Mouse (Mus musculus) kidney, embryonic 16.5 days (tissue): ENCODE data around the gene Hexdc. TPM values are rescaled to one million over a fixed set of nuclear protein-coding genes. Genes with fewer than 3 reads are reported as not detected.

Experiments used
- ATAC-seq: fragments of 200-750 bp; cut with Nextera tagmentation; 2 replicates; pipeline ENCODE4 v1.8.0; 2017; ENCODE audit warnings: moderate TSS enrichment; ENCODE audit not compliant: low FRiP score, low TSS enrichment
- H3K27ac ChIP-seq: fragments of 300-500 bp; sonication (generic); 2 replicates; pipeline ENCODE4 v1.5.1; 2014; ENCODE audit warnings: low read length
- H3K27me3 ChIP-seq: fragments of 300-500 bp; sonication (generic); 2 replicates; pipeline ENCODE4 v1.6.1; 2014; ENCODE audit warnings: low read length, control low read depth, mixed read lengths; ENCODE audit not compliant: insufficient read depth
- H3K36me3 ChIP-seq: fragments of 300-500 bp; sonication (generic); 2 replicates; pipeline ENCODE4 v1.6.1; 2014; ENCODE audit warnings: low read length, control low read depth, mixed read lengths; ENCODE audit not compliant: insufficient read depth
- H3K4me1 ChIP-seq: fragments of 300-500 bp; sonication (generic); 2 replicates; pipeline ENCODE4 v1.6.1; 2014; ENCODE audit warnings: low read length, control low read depth, mixed read lengths; ENCODE audit not compliant: insufficient read depth
- H3K4me2 ChIP-seq: fragments of 300-500 bp; sonication (generic); replicated peaks from 2 replicates; pipeline ENCODE4 v1.6.1; 2014; ENCODE audit warnings: low read depth, low read length
- H3K4me3 ChIP-seq: fragments of 300-500 bp; sonication (generic); 2 replicates; pipeline ENCODE4 v1.5.1; 2014; ENCODE audit warnings: mild to moderate bottlenecking, low read length
- H3K9ac ChIP-seq: fragments of 300-500 bp; sonication (generic); replicated peaks from 2 replicates; pipeline ENCODE4 v1.6.1; 2014; ENCODE audit warnings: low read length
- H3K9me3 ChIP-seq: fragments of 300-500 bp; sonication (generic); 2 replicates; pipeline ENCODE4 v1.6.1; 2016; ENCODE audit warnings: low read length, control low read depth
- WGBS: fragments of 180-500 bp; shearing (Covaris S2); extraction: QIAGEN DNeasy Blood & Tissue Kit; methylation state at CpG from one replicate; pipeline ENCODE4 v1.1.7; 2014; 5-methylcytosine and 5-hydroxymethylcytosine counted together
- polyA plus RNA-seq: library from polyadenylated mRNA; unstranded; fragments of >200 nt; fragmentation: Nextera tagmentation; extraction: Ambion mirVana; gene quantifications from 2 replicates; pipeline ENCODE4 v1.2.1, GENCODE M21; 2015

Gene Hexdc
- polyA plus RNA-seq, 1 experiment from 2014 or later, result 11.3 TPM

DNA sequence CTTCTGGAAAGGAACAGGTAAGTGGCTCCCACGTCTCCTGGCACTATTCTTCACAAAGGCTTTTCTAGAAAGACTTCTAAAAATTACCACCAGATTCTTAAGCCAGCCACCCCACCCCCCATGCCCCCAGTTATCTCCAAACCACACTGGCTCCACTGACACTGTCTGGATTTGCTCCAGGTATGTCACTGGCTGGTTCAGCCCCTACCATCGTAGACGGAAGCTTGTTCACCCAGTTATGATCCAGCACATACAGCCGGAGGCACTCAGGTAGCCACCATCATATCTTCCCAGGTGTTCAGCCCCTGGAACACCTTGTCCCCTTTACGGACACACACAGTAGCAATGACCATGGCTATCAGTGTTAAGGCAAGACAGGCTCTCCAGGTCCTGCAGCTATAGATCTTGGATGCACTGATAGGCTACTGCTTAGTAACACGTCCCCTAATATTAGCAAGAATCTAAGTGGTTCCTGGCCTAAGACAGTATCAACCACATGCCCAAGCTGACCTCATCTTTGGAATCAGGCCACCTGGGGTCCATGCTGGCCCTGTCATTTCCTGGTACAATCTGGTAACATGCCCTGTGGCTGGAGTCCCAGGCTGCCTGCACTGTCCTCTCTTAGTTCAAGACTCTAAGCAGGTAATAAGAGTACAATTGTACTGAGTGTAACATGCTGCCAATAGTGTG is 17.2 kb downstream of the Hexdc start:
- no peak overlapping the region for H3K9ac ChIP-seq
- no peaks in the 10 kb centered on the region for H3K27me3 ChIP-seq
- ATAC-seq, result no peak
- H3K36me3 ChIP-seq, result peaks cover 70% of the 10 kb centered on the region
- no peak overlapping the region for H3K4me3 ChIP-seq
- H3K27ac ChIP-seq, result no peak overlapping the region
- H3K4me2 ChIP-seq, result no peak overlapping the region
- H3K9me3 ChIP-seq, result no peaks in the 10 kb centered on the region
- WGBS, result 92% methylated on average over 6 of the region's 6 CpGs
- H3K4me1 ChIP-seq, result no peaks in the 10 kb centered on the region

DNA sequence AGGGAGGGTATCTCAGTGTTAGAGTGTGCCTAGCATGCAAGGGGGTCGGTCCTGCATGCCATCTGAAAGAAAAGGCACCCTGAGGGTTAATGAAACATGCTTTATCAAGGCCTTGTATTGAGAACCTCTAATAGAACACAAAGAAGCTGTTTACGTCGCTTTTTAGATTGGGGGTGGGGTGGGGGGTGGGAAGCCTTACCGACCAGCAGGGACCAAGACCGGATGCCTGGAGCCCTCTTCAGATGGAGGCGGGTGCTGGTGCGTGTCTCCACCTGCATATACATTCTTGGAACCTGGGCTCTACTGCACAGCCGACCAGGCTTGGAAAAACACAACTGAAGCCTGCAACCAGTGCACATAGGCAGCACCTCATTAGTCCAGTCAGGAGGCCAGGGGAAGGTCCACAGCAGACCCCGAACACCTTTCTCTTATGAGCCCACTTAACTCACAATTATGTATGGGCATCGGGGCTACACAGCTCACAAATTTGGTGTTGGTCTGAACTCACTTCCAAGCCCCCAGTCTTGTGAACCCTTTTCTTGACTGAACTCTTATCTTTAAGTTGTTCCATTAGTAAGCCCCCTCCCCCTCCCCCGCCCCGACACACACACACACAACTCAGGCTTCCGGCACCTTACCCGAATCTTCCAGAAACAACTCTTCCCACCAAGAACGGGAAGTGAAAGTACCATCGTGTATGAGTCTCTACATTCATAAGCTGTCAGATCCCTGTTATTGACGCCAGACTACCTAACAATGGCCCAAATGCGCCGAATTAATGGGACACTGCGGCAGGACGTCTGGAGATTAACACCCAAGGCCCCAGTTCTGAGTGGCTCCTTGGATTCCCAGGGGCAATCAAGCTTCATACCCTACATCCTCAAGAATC is 24.1 kb downstream of the Hexdc start:
- WGBS, result 18% methylated on average over 21 of the region's 21 CpGs
- no peak for ATAC-seq

DNA sequence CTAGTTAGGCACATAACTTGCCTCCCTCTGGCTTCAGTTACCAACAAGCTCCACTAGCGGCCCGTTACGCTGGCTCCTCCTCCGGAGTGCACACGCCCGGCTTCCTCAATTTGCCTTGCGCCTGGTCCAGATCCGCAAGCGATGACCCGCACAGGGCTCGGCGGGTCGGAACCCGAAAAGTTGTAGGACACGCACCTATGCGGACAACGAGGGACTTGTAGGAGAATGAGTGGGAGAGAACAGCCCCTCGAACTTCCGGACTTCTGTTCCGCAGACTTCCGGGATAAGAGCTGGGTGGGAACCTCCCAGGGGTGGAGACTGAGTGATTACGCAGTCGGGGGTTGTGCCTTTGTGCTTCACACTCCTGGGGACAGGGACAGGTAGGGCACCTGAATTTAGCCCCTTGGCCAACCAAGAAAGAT is 24.8 kb downstream of the Hexdc start, which contains the start of gene Cybc1:
Cybc1 (minus strand) TSS at position 305 of the 422 bp plus-strand sequence.
- Histone ChIP-seq H3K4me2 (peak within 1 kb of the TSS; percentile 82), H3K27me3 (no peaks in the 10 kb centered on the region), H3K4me3 (peak within 1 kb of the TSS; percentile 77), H3K27ac (peak within 1 kb of the TSS; percentile 87), H3K36me3 (peaks cover 27% of the 10 kb centered on the region), H3K9ac (peak within 1 kb of the TSS; percentile 75), H3K9me3 (no peaks in the 10 kb centered on the region), H3K4me1 (peaks cover 17% of the 10 kb centered on the region)
- ATAC-seq, result peak; percentile 94
- WGBS, result under 1% methylated on average over 23 of the region's 23 CpGs

More for the DNA sequence above, 24.1 kb downstream of the Hexdc start:
- Histone ChIP-seq H3K27me3 (no peaks in the 10 kb centered on the region), H3K27ac (peak overlapping the region; percentile 87), H3K36me3 (peaks cover 33% of the 10 kb centered on the region), H3K4me2 (peak overlapping the region; percentile 82), H3K9me3 (no peaks in the 10 kb centered on the region), H3K4me1 (peaks cover 17% of the 10 kb centered on the region), H3K4me3 (peak overlapping the region; percentile 77), H3K9ac (peak overlapping the region; percentile 75)

DNA sequence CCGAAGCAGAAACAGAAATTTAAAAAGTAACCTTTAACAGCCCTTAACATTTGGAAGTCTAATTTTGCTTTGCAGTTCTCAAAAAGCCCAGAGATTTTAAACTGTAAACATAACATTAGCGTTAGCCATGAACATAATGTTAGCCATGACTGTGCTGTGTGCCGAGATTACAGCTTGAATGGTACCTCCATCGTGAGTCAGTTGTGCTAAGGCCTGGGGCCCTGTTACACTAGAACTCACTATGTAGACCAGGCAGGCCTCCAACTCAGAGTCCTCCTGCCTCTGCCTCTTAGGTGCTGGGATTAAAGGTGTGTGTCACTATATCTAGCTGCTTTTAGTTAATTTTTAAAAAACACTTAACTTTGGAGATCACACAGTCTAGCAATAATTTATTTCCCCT is 27.0 kb downstream of the Hexdc start:
- Histone ChIP-seq H3K9ac (no peak overlapping the region), H3K9me3 (no peaks in the 10 kb centered on the region), H3K4me3 (no peak overlapping the region), H3K36me3 (peaks cover 7% of the 10 kb centered on the region; the same call in 1 of the 2 replicates), H3K4me2 (no peak overlapping the region), H3K27me3 (no peaks in the 10 kb centered on the region), H3K27ac (no peak overlapping the region), H3K4me1 (peaks cover 22% of the 10 kb centered on the region)
- 84% methylated on average over 4 of the region's 4 CpGs for WGBS
- ATAC-seq, result no peak

- H3K9ac ChIP-seq, result 0 out of 2 replicates have a peak overlapping the region, but pooled peaks have one; percentile 15
- WGBS, result 56% methylated on average over 4 of the region's 4 CpGs
- H3K4me2 ChIP-seq, result no peak overlapping the region
- no peaks in the 10 kb centered on the region for H3K9me3 ChIP-seq
- no peak overlapping the region for H3K4me3 ChIP-seq
- H3K27me3 ChIP-seq, result no peaks in the 10 kb centered on the region
- no peak for ATAC-seq
- peak overlapping the region; percentile 22; the same call in 1 of the 2 replicates for H3K27ac ChIP-seq
- peaks cover 2% of the 10 kb centered on the region; the same call in 1 of the 2 replicates for H3K36me3 ChIP-seq
- H3K4me1 ChIP-seq, result peaks cover 25% of the 10 kb centered on the region
These were observed 27.5 kb downstream of the Hexdc start for GRCm38 (mm10) chr11:121231628-121232291.

DNA sequence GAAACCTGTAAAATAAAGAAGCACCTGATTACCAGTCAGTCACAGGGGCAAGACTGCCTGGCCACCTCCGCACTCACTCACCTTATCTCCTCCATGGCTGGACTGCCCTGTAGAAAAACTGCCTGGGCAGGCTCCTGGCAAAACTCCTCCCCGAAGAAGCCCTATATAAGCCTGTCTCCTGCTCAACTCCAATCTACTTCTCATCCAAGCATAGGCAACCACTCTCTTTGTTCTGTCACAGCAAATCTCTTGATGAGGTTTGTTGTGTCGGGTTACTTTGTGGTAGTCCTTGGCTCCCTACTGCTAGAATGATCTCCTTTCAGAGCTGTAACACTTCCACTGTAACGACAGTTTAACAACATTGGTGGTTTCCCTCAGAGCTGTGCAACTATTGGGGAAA is 28.5 kb downstream of the Hexdc start:
- 35% methylated on average over 4 of the region's 4 CpGs for WGBS
- H3K9me3 ChIP-seq, result no peaks in the 10 kb centered on the region

DNA sequence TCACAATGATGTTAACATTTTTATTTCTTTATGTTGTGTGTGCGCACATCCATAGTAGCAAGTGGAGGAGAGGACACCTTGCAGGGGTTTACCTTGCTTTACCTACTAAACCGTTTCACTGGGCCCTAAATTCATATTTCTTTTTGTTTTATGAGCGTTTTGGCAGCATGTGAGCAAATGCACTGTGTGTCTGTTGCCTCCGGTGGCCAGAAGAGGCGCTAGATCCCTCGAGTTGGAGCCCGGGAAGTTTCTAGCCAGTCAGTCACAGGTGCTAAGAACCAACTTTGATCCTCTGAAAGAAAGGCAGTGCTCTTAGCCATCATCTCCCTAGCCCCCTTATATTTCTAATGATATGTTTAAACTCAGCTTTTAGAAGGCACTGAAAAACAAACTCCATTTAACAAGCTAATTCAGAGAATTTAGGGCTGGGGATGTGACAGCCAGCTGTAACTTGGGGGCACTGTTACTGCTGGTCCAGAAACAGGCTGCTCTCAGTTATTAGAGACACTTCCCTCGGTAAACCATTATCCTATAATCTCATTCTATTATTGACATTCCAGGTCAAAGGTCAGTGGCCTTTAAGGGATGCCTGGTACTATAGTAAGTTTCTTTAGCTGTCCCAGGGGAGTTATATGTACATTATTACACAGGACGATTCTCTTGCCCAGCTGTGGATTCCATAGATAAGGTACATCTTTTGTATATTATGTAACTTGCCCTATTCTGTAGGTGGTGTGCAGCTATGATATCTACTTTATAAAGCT is 31.4 kb downstream of the Hexdc start:
- Histone ChIP-seq H3K27me3 (no peaks in the 10 kb centered on the region), H3K36me3 (peaks cover 16% of the 10 kb centered on the region; the same call in 1 of the 2 replicates), H3K4me2 (peak overlapping the region; percentile 51), H3K9ac (peak overlapping the region; percentile 79; the same call in 1 of the 2 replicates), H3K4me1 (peaks cover 21% of the 10 kb centered on the region), H3K4me3 (peak overlapping the region; percentile 84; the same call in 1 of the 2 replicates), H3K9me3 (no peaks in the 10 kb centered on the region), H3K27ac (peak overlapping the region; percentile 99)
- no peak for ATAC-seq
- 33% methylated on average over 9 of the region's 9 CpGs for WGBS

More for the DNA sequence above, 28.5 kb downstream of the Hexdc start:
- H3K9ac ChIP-seq, result no peak overlapping the region
- H3K4me2 ChIP-seq, result no peak overlapping the region
- H3K4me1 ChIP-seq, result peaks cover 22% of the 10 kb centered on the region
- H3K36me3 ChIP-seq, result no peaks in the 10 kb centered on the region
- H3K27me3 ChIP-seq, result no peaks in the 10 kb centered on the region
- ATAC-seq, result no peak
- no peak overlapping the region for H3K4me3 ChIP-seq
- H3K27ac ChIP-seq, result no peak overlapping the region

DNA sequence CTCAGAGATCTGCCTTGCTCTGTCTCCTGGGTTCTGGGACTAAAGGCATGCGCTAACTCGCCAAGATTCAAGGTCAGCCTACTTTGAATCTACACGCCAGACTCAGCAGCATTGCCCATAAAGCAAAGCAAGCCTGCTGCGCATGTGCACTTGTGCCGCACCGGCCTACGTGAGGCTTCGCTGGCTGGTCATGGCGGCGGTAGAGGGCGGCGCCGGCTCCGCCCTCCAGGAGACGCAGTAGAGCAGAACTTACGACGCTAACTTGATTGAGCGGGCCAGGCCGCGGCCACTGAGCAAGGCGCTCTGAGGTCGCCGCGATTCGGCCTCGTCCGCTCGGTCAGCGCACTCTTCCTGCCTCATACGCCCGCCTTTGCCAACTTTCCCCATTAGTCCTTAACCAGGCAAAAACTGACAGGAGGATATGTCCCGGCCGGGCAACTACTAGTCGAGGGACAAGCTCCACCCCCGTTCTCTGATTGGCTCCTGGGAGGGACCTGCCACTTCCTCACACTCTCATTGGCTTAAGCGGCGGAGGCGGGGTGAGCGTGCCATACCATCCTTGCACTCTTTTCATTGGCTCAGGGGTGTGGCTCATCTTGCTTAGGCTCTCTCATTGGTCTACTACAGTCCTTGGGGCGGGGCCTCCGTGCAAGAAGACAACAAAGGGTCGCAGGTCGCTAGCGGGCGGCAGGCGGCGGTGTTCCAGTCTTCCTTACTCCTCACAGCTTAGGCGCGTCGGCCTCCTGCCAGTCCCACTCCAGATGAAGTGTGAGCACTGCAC is 32.5 kb downstream of the Hexdc start, which contains the start of gene Narf:
Narf (plus strand) TSS at position 690 of the 781 bp plus-strand sequence.
- no peaks in the 10 kb centered on the region for H3K27me3 ChIP-seq
- ATAC-seq, result peak; percentile 100
- no peaks in the 10 kb centered on the region for H3K9me3 ChIP-seq
- H3K9ac ChIP-seq, result peak within 1 kb of the TSS; percentile 90
- H3K4me3 ChIP-seq, result peak within 1 kb of the TSS; percentile 84
- peaks cover 17% of the 10 kb centered on the region; the same call in 1 of the 2 replicates for H3K36me3 ChIP-seq
- H3K4me1 ChIP-seq, result peaks cover 21% of the 10 kb centered on the region
- under 1% methylated on average over 50 of the region's 50 CpGs for WGBS
- H3K27ac ChIP-seq, result peak within 1 kb of the TSS; percentile 99
- peak within 1 kb of the TSS; percentile 61 for H3K4me2 ChIP-seq
